Mouse (Mus musculus): ENCODE measurements around the gene Mfsd4b4.
"Not testable (repeated sequence)": the region's sequence is repeated elsewhere in the genome, so short reads cannot be mapped to it uniquely, and the experiment has no call there.

Gene Mfsd4b4

GRCm38 (mm10) chr10:39898874-39899371, at the start of gene Mfsd4b4:
TSS of gene Mfsd4b4 (minus strand) at chr10:39899238.
- DNase-seq (ENCODE audit: low spot score), result peak; percentile 74

- not testable (repeated sequence) for DNase-seq (ENCODE audit: low spot score)
Measured at GRCm38 (mm10) chr10:39947195-39947594, 48.2 kb upstream of the Mfsd4b4 start.

GRCm38 (mm10) chr10:39936553-39936952, 37.5 kb upstream of the Mfsd4b4 start:
- DNase-seq (ENCODE audit: low spot score), result no peak

- no peak for DNase-seq (ENCODE audit: low spot score)
Measured at GRCm38 (mm10) chr10:39926616-39927139, 27.6 kb upstream of the Mfsd4b4 start, which contains the start of gene Mfsd4b2. TSS of gene Mfsd4b2 (minus strand) at chr10:39926923.

- DNase-seq (ENCODE audit: low spot score), result not testable (repeated sequence)
Measured at GRCm38 (mm10) chr10:39924556-39924955, 25.5 kb upstream of the Mfsd4b4 start.

- no peak for DNase-seq (ENCODE audit: low spot score)
Measured at GRCm38 (mm10) chr10:39912616-39913015, 13.6 kb upstream of the Mfsd4b4 start.

GRCm38 (mm10) chr10:39908768-39909441, 9.9 kb upstream of the Mfsd4b4 start:
- DNase-seq (ENCODE audit: low spot score), result no peak

GRCm38 (mm10) chr10:39906799-39907658, 8.0 kb upstream of the Mfsd4b4 start:
- no peak for DNase-seq (ENCODE audit: low spot score)

GRCm38 (mm10) chr10:39904191-39904590, 5.2 kb upstream of the Mfsd4b4 start:
- DNase-seq (ENCODE audit: low spot score), result no peak

- no peak for DNase-seq (ENCODE audit: low spot score)
Measured at GRCm38 (mm10) chr10:39896503-39896902, 2.5 kb downstream of the Mfsd4b4 start.

GRCm38 (mm10) chr10:39893702-39894697, 5.0 kb downstream of the Mfsd4b4 start:
- no peak for DNase-seq (ENCODE audit: low spot score)

GRCm38 (mm10) chr10:39888621-39889020, 10.4 kb downstream of the Mfsd4b4 start:
- no peak for DNase-seq (ENCODE audit: low spot score)

- no peak for DNase-seq (ENCODE audit: low spot score)
Measured at GRCm38 (mm10) chr10:39865509-39865908, 33.5 kb downstream of the Mfsd4b4 start.

- DNase-seq (ENCODE audit: low spot score), result no peak
Measured at GRCm38 (mm10) chr10:39842621-39843020, 56.4 kb downstream of the Mfsd4b4 start.
